Mouse (Mus musculus) forebrain, embryonic 13.5 days (tissue): ENCODE results near the gene Nrarp. TPM values are rescaled to one million over a fixed set of nuclear protein-coding genes. Genes with fewer than 3 reads are reported as not detected.

Experiments
- ATAC-seq: fragments of 200-750 bp; cut with Nextera tagmentation; 2 replicates; pipeline ENCODE4 v1.8.0; 2017
- H3K27ac ChIP-seq: fragments of 300-500 bp; sonication (generic); 2 replicates; pipeline ENCODE4 v1.5.1; 2015; ENCODE audit warnings: inconsistent platforms, mild to moderate bottlenecking, moderate library complexity
- H3K27me3 ChIP-seq: fragments of 300-500 bp; sonication (generic); 2 replicates; pipeline ENCODE4 v1.6.1; 2015; ENCODE audit warnings: mild to moderate bottlenecking, inconsistent platforms
- H3K36me3 ChIP-seq: fragments of 300-500 bp; sonication (generic); 2 replicates; pipeline ENCODE4 v1.6.1; 2015; ENCODE audit warnings: mild to moderate bottlenecking, inconsistent platforms; ENCODE audit not compliant: poor library complexity, severe bottlenecking
- H3K4me1 ChIP-seq: fragments of 300-500 bp; sonication (generic); 2 replicates; pipeline ENCODE4 v1.6.1; 2015; ENCODE audit warnings: inconsistent platforms
- H3K4me2 ChIP-seq: fragments of 300-500 bp; sonication (generic); 2 replicates; pipeline ENCODE4 v1.6.1; 2015; ENCODE audit warnings: inconsistent platforms, mild to moderate bottlenecking, moderate library complexity
- H3K4me3 ChIP-seq: fragments of 300-500 bp; sonication (generic); 2 replicates; pipeline ENCODE4 v1.5.1; 2015; ENCODE audit warnings: mild to moderate bottlenecking, inconsistent platforms
- H3K9ac ChIP-seq: fragments of 300-500 bp; sonication (generic); 2 replicates; pipeline ENCODE4 v1.6.1; 2015; ENCODE audit warnings: mild to moderate bottlenecking, inconsistent platforms
- H3K9me3 ChIP-seq: fragments of 300-500 bp; sonication (generic); replicated peaks from 2 replicates; pipeline ENCODE4 v1.6.1; 2016; ENCODE audit warnings: inconsistent platforms
- WGBS: fragments of 180-500 bp; shearing (Covaris S2); methylation state at CpG from one replicate; pipeline ENCODE4 v1.1.7; 2015; 5-methylcytosine and 5-hydroxymethylcytosine counted together
- polyA plus RNA-seq: library from polyadenylated mRNA; unstranded; fragments of >200 nt; fragmentation: Nextera tagmentation; extraction: Ambion mirVana; gene quantifications from 2 replicates; pipeline ENCODE4 v1.2.1, GENCODE M21; 2015

Nrarp gene
- polyA plus RNA-seq, 1 experiment from 2014 or later = 29.2 TPM

- Histone ChIP-seq H3K4me1 (peaks cover 29% of the 10 kb centered on the region), H3K4me2 (no peak overlapping the region), H3K9me3 (no peaks in the 10 kb centered on the region), H3K4me3 (no peak overlapping the region), H3K9ac (no peak overlapping the region), H3K36me3 (peaks cover 62% of the 10 kb centered on the region), H3K27ac (no peak overlapping the region), H3K27me3 (no peaks in the 10 kb centered on the region)
- 91% methylated on average over 1 of the region's 1 CpGs for WGBS
- ATAC-seq = no peak
These were observed 27.0 kb downstream of the Nrarp start for GRCm38 (mm10) chr2:25207593-25207992.

GRCm38 (mm10) chr2:25210686-25211085 lies 30.1 kb downstream of the Nrarp start:
- WGBS = under 1% methylated on average over 24 of the region's 24 CpGs
- Histone ChIP-seq H3K4me3 (peak overlapping the region; percentile 92), H3K36me3 (peaks cover 31% of the 10 kb centered on the region), H3K4me1 (peaks cover 29% of the 10 kb centered on the region), H3K27ac (peak overlapping the region; percentile 78), H3K9me3 (no peaks in the 10 kb centered on the region), H3K9ac (peak overlapping the region; percentile 94), H3K27me3 (no peaks in the 10 kb centered on the region; the same call in 1 of the 2 replicates), H3K4me2 (peak overlapping the region; percentile 89)
- peak; percentile 42; the same call in 1 of the 2 replicates for ATAC-seq

GRCm38 (mm10) chr2:25211121-25211670 lies 30.6 kb downstream of the Nrarp start, which contains the start of gene Nelfb:
TSS of gene Nelfb (minus strand) at chr2:25211489.
- peak within 1 kb of the TSS; percentile 89 for H3K4me2 ChIP-seq
- H3K27ac ChIP-seq = peak within 1 kb of the TSS; percentile 78
- H3K27me3 ChIP-seq = no peaks in the 10 kb centered on the region; the same call in 1 of the 2 replicates
- peak within 1 kb of the TSS; percentile 94 for H3K9ac ChIP-seq
- H3K4me1 ChIP-seq = peaks cover 29% of the 10 kb centered on the region
- H3K4me3 ChIP-seq = peak within 1 kb of the TSS; percentile 92
- under 1% methylated on average over 44 of the region's 44 CpGs for WGBS
- no peaks in the 10 kb centered on the region for H3K9me3 ChIP-seq
- H3K36me3 ChIP-seq = peaks cover 26% of the 10 kb centered on the region
- ATAC-seq = peak; percentile 95

GRCm38 (mm10) chr2:25213266-25213865 lies 32.8 kb downstream of the Nrarp start:
- H3K4me1 ChIP-seq = peaks cover 25% of the 10 kb centered on the region
- no peak overlapping the region for H3K4me2 ChIP-seq
- no peaks in the 10 kb centered on the region for H3K9me3 ChIP-seq
- no peak for ATAC-seq
- 69% methylated on average over 23 of the region's 23 CpGs for WGBS
- no peak overlapping the region for H3K9ac ChIP-seq
- no peak overlapping the region for H3K27ac ChIP-seq
- no peaks in the 10 kb centered on the region; the same call in 1 of the 2 replicates for H3K27me3 ChIP-seq
- no peak overlapping the region for H3K4me3 ChIP-seq
- H3K36me3 ChIP-seq = peaks cover 5% of the 10 kb centered on the region

- no peak within 1 kb of the TSS for H3K4me2 ChIP-seq
- H3K36me3 ChIP-seq = no peaks in the 10 kb centered on the region
- no peak within 1 kb of the TSS for H3K4me3 ChIP-seq
- 81% methylated on average over 3 of the region's 3 CpGs for WGBS
- ATAC-seq = no peak
- H3K9ac ChIP-seq = no peak within 1 kb of the TSS
- H3K9me3 ChIP-seq = no peaks in the 10 kb centered on the region
- no peak within 1 kb of the TSS for H3K27ac ChIP-seq
- H3K4me1 ChIP-seq = peaks cover 18% of the 10 kb centered on the region
- H3K27me3 ChIP-seq = no peaks in the 10 kb centered on the region; the same call in 1 of the 2 replicates
These were observed 33.9 kb downstream of the Nrarp start, which contains the start of gene Stpg3 for GRCm38 (mm10) chr2:25214444-25214843. TSS of gene Stpg3 (minus strand) at chr2:25214637.

GRCm38 (mm10) chr2:25217666-25218065 lies 37.1 kb downstream of the Nrarp start:
- WGBS = 65% methylated on average over 2 of the region's 2 CpGs
- Histone ChIP-seq H3K9ac (no peak overlapping the region), H3K36me3 (peaks cover 9% of the 10 kb centered on the region), H3K4me2 (no peak overlapping the region), H3K27me3 (no peaks in the 10 kb centered on the region; the same call in 1 of the 2 replicates), H3K4me1 (0 out of 2 replicates have a peak, but pooled peaks cover 2% of the 10 kb centered on the region), H3K27ac (no peak overlapping the region), H3K9me3 (no peaks in the 10 kb centered on the region), H3K4me3 (no peak overlapping the region)
- no peak for ATAC-seq

GRCm38 (mm10) chr2:25218445-25218844 lies 37.9 kb downstream of the Nrarp start, which contains the start of gene Fam166a:
TSS of gene Fam166a (plus strand) at chr2:25218745.
- Histone ChIP-seq H3K9ac (no peak within 1 kb of the TSS), H3K27me3 (no peaks in the 10 kb centered on the region; the same call in 1 of the 2 replicates), H3K4me1 (peaks cover 10% of the 10 kb centered on the region), H3K9me3 (no peaks in the 10 kb centered on the region), H3K4me3 (no peak within 1 kb of the TSS), H3K27ac (no peak within 1 kb of the TSS), H3K4me2 (no peak within 1 kb of the TSS), H3K36me3 (peaks cover 13% of the 10 kb centered on the region)
- ATAC-seq = no peak

GRCm38 (mm10) chr2:25221331-25221772 lies 40.8 kb downstream of the Nrarp start:
- ATAC-seq = no peak
- H3K27ac ChIP-seq = no peak overlapping the region
- H3K4me2 ChIP-seq = no peak overlapping the region
- no peaks in the 10 kb centered on the region for H3K9me3 ChIP-seq
- 79% methylated on average over 5 of the region's 5 CpGs for WGBS
- peaks cover 13% of the 10 kb centered on the region for H3K36me3 ChIP-seq
- no peaks in the 10 kb centered on the region for H3K27me3 ChIP-seq
- peaks cover 22% of the 10 kb centered on the region for H3K4me1 ChIP-seq
- H3K4me3 ChIP-seq = no peak overlapping the region
- H3K9ac ChIP-seq = no peak overlapping the region

- H3K4me3 ChIP-seq = peak overlapping the region; percentile 86
- peak overlapping the region; percentile 93 for H3K9ac ChIP-seq
- 2% methylated on average over 51 of the region's 53 CpGs for WGBS
- peak overlapping the region; percentile 94 for H3K27ac ChIP-seq
- H3K36me3 ChIP-seq = peaks cover 13% of the 10 kb centered on the region
- H3K4me2 ChIP-seq = peak overlapping the region; percentile 96
- no peaks in the 10 kb centered on the region for H3K9me3 ChIP-seq
- ATAC-seq = peak; percentile 31
- peaks cover 30% of the 10 kb centered on the region for H3K4me1 ChIP-seq
- no peaks in the 10 kb centered on the region for H3K27me3 ChIP-seq
These were observed 43.3 kb downstream of the Nrarp start for GRCm38 (mm10) chr2:25223681-25224491.

GRCm38 (mm10) chr2:25224492-25224765 lies 43.9 kb downstream of the Nrarp start, which contains the start of gene Tubb4b:
TSS of gene Tubb4b (minus strand) at chr2:25224702.
- ATAC-seq = no peak

GRCm38 (mm10) chr2:25224766-25225752 lies 44.5 kb downstream of the Nrarp start:
- H3K36me3 ChIP-seq = peaks cover 13% of the 10 kb centered on the region
- H3K4me1 ChIP-seq = peaks cover 32% of the 10 kb centered on the region
- peak; percentile 98 for ATAC-seq
- H3K9me3 ChIP-seq = no peaks in the 10 kb centered on the region
- H3K27ac ChIP-seq = peak overlapping the region; percentile 98
- WGBS = 2% methylated on average over 39 of the region's 41 CpGs
- 0 out of 2 replicates have a peak, but pooled peaks cover 7% of the 10 kb centered on the region for H3K27me3 ChIP-seq
- peak overlapping the region; percentile 52 for H3K4me3 ChIP-seq
- peak overlapping the region; percentile 47 for H3K4me2 ChIP-seq
- peak overlapping the region; percentile 70 for H3K9ac ChIP-seq

More at GRCm38 (mm10) chr2:25224492-25224765, 43.9 kb downstream of the Nrarp start, which contains the start of gene Tubb4b:
- Histone ChIP-seq H3K9me3 (no peaks in the 10 kb centered on the region), H3K27ac (peak within 1 kb of the TSS; percentile 98), H3K9ac (peak within 1 kb of the TSS; percentile 93), H3K36me3 (peaks cover 13% of the 10 kb centered on the region), H3K4me2 (peak within 1 kb of the TSS; percentile 96), H3K27me3 (0 out of 2 replicates have a peak, but pooled peaks cover 3% of the 10 kb centered on the region), H3K4me3 (peak within 1 kb of the TSS; percentile 86), H3K4me1 (peaks cover 32% of the 10 kb centered on the region)
- 0% methylated on average over 17 of the region's 17 CpGs for WGBS
